Mouse (Mus musculus) heart, postnatal 0 days (tissue): ENCODE results near the gene Hspa4. TPM values are rescaled to one million over a fixed set of nuclear protein-coding genes. Genes with fewer than 3 reads are reported as not detected.
"Not testable (repeated sequence)": the region's sequence is repeated elsewhere in the genome, so short reads cannot be mapped to it uniquely, and the experiment has no call there.

Experiments
- ATAC-seq: fragments of 200-750 bp; cut with Nextera tagmentation; 2 replicates; pipeline ENCODE4 v1.8.0; 2017; ENCODE audit warnings: low read depth, moderate number of reproducible peaks, moderate library complexity; ENCODE audit not compliant: insufficient read depth
- DNase-seq: peaks from one replicate; pipeline ENCODE4 v3.0.0-alpha.2; 2016; ENCODE audit warnings: low spot score
- H3K27ac ChIP-seq: fragments of 300-500 bp; sonication (generic); 2 replicates; pipeline ENCODE4 v1.5.1; 2014; ENCODE audit warnings: low read depth, mild to moderate bottlenecking
- H3K27me3 ChIP-seq: fragments of 300-500 bp; sonication (generic); 2 replicates; pipeline ENCODE4 v1.6.1; 2014; ENCODE audit warnings: low read length, mixed read lengths; ENCODE audit not compliant: control insufficient read depth, insufficient read depth
- H3K36me3 ChIP-seq: fragments of 300-500 bp; sonication (generic); replicated peaks from 2 replicates; pipeline ENCODE4 v1.6.1; 2014; ENCODE audit warnings: low read length, mixed read lengths; ENCODE audit not compliant: control insufficient read depth, insufficient read depth
- H3K4me1 ChIP-seq: fragments of 300-500 bp; sonication (generic); 2 replicates; pipeline ENCODE4 v1.6.1; 2014; ENCODE audit warnings: antibody characterized with exemption; ENCODE audit not compliant: control insufficient read depth, insufficient read depth
- H3K4me2 ChIP-seq: fragments of 300-500 bp; sonication (generic); 2 replicates; pipeline ENCODE4 v1.6.1; 2014; ENCODE audit warnings: low read depth, mild to moderate bottlenecking, low read length, moderate library complexity
- H3K4me3 ChIP-seq: fragments of 300-500 bp; sonication (generic); 2 replicates; pipeline ENCODE4 v1.5.1; 2014; ENCODE audit warnings: low read depth, low read length
- H3K9ac ChIP-seq: fragments of 300-500 bp; sonication (generic); replicated peaks from 2 replicates; pipeline ENCODE4 v1.6.1; 2014; ENCODE audit warnings: low read depth, low read length, mixed read lengths
- H3K9me3 ChIP-seq: fragments of 300-500 bp; sonication (generic); replicated peaks from 2 replicates; pipeline ENCODE4 v1.6.1; 2016; ENCODE audit warnings: low read length; ENCODE audit not compliant: control insufficient read depth
- CTCF ChIP-seq: IDR thresholded peaks from 2 replicates; pipeline ENCODE4 v1.5.1; 2016; ENCODE audit warnings: antibody characterized with exemption, control low read depth, low read depth
- EP300 ChIP-seq: IDR thresholded peaks from 2 replicates; pipeline ENCODE4 v1.6.1; 2016; ENCODE audit warnings: antibody characterized with exemption, low read depth
- WGBS: fragments of 180-500 bp; shearing (Covaris S2); extraction: QIAGEN DNeasy Blood & Tissue Kit; methylation state at CpG from one replicate; pipeline ENCODE4 v1.1.7; 2014; 5-methylcytosine and 5-hydroxymethylcytosine counted together
- polyA plus RNA-seq: library from polyadenylated mRNA; unstranded; fragments of >200 nt; fragmentation: Nextera tagmentation; extraction: Ambion mirVana; gene quantifications from 2 replicates; pipeline ENCODE4 v1.2.1, GENCODE M21; 2015
- total RNA-seq: library from RNA; depleted of rRNA; stranded (reverse); fragments of >200 nt; gene quantifications from 2 replicates; pipeline ENCODE4 v1.2.3, GENCODE M21; 2014; ENCODE audit warnings: low replicate concordance; rRNA removed

Gene Hspa4
- total RNA-seq (54.0 and 64.3 TPM in 2 replicates), polyA plus RNA-seq (59.0 and 75.6 TPM in 2 replicates)

DNA sequence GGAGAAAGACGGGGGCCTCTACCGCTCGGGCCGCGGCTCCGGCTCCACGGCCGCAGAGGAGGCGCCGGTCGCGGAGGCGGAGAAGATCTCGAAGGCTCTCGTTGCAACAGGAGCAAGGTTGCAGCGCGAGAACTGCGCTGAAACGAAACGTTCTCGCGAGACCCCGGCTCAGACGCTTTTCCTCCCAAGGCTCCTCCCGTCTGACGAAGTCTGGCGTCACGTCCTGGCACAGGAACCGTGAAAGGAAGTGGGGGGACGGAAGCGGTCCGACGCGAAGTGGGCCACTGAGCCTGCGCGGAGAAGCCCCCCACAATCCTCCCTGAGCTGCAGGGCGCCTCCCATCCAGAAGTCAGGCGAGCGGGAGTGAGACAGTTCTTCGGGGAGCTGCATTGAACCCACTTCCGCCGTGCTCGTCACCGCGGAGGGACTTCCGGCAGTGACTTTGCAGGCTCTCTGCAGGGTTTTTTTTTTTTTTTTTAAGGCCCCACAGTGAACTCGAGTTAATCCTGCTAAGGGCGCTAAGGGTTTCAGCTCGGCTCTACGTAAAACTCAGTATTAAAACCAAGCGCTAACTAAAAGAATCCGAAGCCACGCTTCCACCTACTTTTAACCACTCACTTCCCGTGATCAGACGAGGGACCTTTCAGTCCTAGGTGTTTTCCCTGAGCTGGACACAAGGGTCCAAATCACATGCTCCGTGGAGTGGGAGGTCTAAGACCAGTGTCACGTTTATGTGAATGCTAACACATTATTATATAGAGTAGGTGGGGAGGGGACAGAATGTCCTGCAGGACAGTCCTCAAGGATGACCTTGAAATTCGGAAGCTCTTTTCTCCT is at the start of gene Hspa4:
Gene Hspa4 (minus strand): TSS at position 128 of the 837 bp plus-strand sequence.
- Histone ChIP-seq H3K4me3 (peak within 1 kb of the TSS; percentile 88), H3K27ac (peak within 1 kb of the TSS; percentile 100), H3K36me3 (peaks cover 3% of the 10 kb centered on the region; the same call in 1 of the 2 replicates), H3K4me2 (peak within 1 kb of the TSS; percentile 86), H3K27me3 (no peaks in the 10 kb centered on the region), H3K9ac (peak within 1 kb of the TSS; percentile 98), H3K9me3 (no peaks in the 10 kb centered on the region), H3K4me1 (peaks cover 20% of the 10 kb centered on the region)
- DNase-seq (peak; percentile 99), ATAC-seq (peak; percentile 95)
- WGBS: under 1% methylated on average over 58 of the region's 58 CpGs
- TF ChIP-seq CTCF (0 out of 2 replicates have a peak, but pooled peaks have one; percentile 0), EP300 (peak; percentile 98)

DNA sequence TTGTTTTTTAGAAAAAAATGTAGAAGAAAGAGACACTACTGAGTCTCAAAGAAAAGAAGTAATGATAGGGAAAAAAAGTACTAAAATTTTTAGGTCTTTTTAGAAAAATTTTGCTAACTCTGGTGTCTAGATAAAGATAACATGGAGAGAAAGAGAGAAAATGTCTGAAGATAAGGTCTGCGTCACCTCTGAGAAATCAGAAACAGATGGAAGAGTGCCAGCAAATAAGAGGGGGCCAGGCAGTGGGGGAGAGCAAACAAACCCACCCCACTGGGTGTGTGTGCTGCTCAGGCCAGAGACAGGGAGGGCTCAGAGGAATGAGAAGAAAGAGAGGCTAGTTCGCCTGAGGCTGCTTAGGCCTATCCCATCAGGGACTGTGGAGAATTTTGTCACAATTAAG is 45.5 kb upstream of the Hspa4 start:
- no peaks in the 10 kb centered on the region for H3K36me3 ChIP-seq
- H3K4me2 ChIP-seq: no peak overlapping the region
- TF ChIP-seq CTCF: no peak
- no peak for TF ChIP-seq EP300
- ATAC-seq (no peak), DNase-seq (no peak)
- H3K9ac ChIP-seq: no peak overlapping the region
- no peak overlapping the region for H3K27ac ChIP-seq
- no peaks in the 10 kb centered on the region for H3K4me1 ChIP-seq
- no peak overlapping the region for H3K4me3 ChIP-seq
- 34% methylated on average over 2 of the region's 2 CpGs for WGBS
- no peaks in the 10 kb centered on the region for H3K9me3 ChIP-seq
- H3K27me3 ChIP-seq: no peaks in the 10 kb centered on the region

GRCm38 (mm10) chr11:53345328-53345727 is 45.1 kb upstream of the Hspa4 start:
- Histone ChIP-seq H3K4me1 (no peaks in the 10 kb centered on the region), H3K27ac (no peak overlapping the region), H3K4me2 (no peak overlapping the region), H3K9ac (no peak overlapping the region), H3K4me3 (no peak overlapping the region), H3K27me3 (no peaks in the 10 kb centered on the region), H3K36me3 (no peaks in the 10 kb centered on the region), H3K9me3 (no peaks in the 10 kb centered on the region)
- no peak for TF ChIP-seq EP300
- no peak for TF ChIP-seq CTCF
- DNase-seq (no peak), ATAC-seq (no peak)
- WGBS: 22% methylated on average over 5 of the region's 5 CpGs

DNA sequence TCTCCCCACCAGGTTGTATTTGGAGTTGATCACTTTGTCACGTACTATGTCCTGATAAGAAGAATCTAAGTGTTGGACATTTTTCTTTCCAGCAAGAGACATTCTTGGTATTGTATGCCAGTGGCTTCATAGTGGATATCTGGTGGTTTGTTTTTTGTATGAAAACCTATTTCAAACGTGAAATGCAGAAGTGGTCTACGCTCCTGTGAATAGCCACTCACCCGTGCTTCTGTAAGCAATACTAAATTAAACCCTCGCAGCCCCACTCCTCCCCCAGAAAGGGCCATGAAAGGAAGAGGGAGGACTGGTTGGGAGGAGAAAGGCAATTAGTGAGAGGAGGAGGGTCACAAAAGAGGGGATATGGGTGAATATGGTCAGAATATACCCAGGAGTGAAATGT is 42.5 kb upstream of the Hspa4 start:
- no peak overlapping the region for H3K4me3 ChIP-seq
- WGBS: 46% methylated on average over 5 of the region's 5 CpGs

GRCm38 (mm10) chr11:53341019-53341418 is 40.8 kb upstream of the Hspa4 start:
- not testable (repeated sequence) for H3K9me3 ChIP-seq, H3K36me3 ChIP-seq, DNase-seq, H3K27me3 ChIP-seq, ATAC-seq, H3K4me3 ChIP-seq, H3K27ac ChIP-seq, H3K9ac ChIP-seq, H3K4me2 ChIP-seq, H3K4me1 ChIP-seq
- 87% methylated on average over 9 of the region's 10 CpGs for WGBS

More for the DNA sequence above, 42.5 kb upstream of the Hspa4 start:
- Histone ChIP-seq H3K4me1 (no peaks in the 10 kb centered on the region), H3K36me3 (no peaks in the 10 kb centered on the region), H3K27me3 (no peaks in the 10 kb centered on the region), H3K4me2 (no peak overlapping the region), H3K9ac (no peak overlapping the region), H3K27ac (no peak overlapping the region), H3K9me3 (no peaks in the 10 kb centered on the region)
- ATAC-seq (no peak), DNase-seq (no peak)
- TF ChIP-seq EP300 (no peak), CTCF (no peak)

- TF ChIP-seq CTCF (no peak), EP300 (no peak)
- DNase-seq: no peak
- H3K4me2 ChIP-seq: no peak overlapping the region
- no peak for ATAC-seq
- WGBS: 57% methylated on average over 8 of the region's 8 CpGs
- H3K9me3 ChIP-seq: no peaks in the 10 kb centered on the region
- no peaks in the 10 kb centered on the region for H3K4me1 ChIP-seq
- no peaks in the 10 kb centered on the region for H3K27me3 ChIP-seq
- peaks cover 4% of the 10 kb centered on the region for H3K36me3 ChIP-seq
- H3K27ac ChIP-seq: no peak overlapping the region
- H3K4me3 ChIP-seq: no peak overlapping the region
- no peak overlapping the region for H3K9ac ChIP-seq
Observed at GRCm38 (mm10) chr11:53337684-53338083, 37.4 kb upstream of the Hspa4 start.
